Mouse (Mus musculus) E14TG2a.4 (cell line): ENCODE measurements around the gene Dtx2.
"Not testable (repeated sequence)": the region's sequence is repeated elsewhere in the genome, so short reads cannot be mapped to it uniquely, and the experiment has no call there.

ENCODE experiments used
- CTCF ChIP-seq: conservative IDR thresholded peaks from 2 replicates; pipeline ENCODE4 v1.5.1; 2014; ENCODE audit warnings: low read length
- POU5F1 ChIP-seq: IDR thresholded peaks from 2 replicates; pipeline ENCODE4 v1.6.1; 2014; ENCODE audit warnings: low read length, borderline replicate concordance

DNA sequence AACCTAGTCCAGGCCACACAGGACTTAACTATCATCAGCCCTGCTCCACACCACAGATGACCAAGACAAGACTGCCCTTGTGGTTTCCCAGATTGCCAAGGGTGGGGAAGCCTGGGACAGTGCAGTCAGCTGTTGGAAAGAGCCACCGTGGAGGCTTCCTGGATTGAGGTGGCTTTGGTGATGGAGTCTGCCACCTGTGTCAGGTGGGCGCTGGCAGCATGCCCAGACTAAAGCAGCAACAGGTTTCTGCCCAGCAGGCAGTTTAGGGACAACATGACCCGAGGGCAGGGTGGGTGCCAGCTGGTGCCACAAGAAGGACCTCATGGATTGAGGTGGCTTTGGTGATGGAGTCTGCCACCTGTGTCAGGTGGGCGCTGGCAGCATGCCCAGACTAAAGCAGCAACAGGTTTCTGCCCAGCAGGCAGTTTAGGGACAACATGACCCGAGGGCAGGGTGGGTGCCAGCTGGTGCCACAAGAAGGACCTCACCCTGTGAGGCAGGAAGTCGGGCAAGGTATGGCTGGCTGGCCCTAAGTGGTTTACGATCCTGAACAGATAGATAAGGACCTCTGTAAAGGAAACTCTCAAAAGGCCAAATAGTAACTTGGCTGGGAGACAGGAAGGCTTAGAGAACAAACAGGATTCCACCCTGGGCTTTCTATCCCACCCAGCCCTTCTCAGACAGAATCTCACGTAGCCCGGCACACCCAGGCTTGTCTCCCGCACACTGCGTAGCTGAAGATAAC, 72.0 kb downstream of the Dtx2 start:
- TF ChIP-seq CTCF, POU5F1: not testable (repeated sequence)
